Mouse (Mus musculus) effector memory CD4-positive, alpha-beta T cell, adult 5 months (primary cell): ENCODE results near the gene Gpr165. TPM values are rescaled to one million over a fixed set of nuclear protein-coding genes. Genes with fewer than 3 reads are reported as not detected.

Experiments
- polyA plus RNA-seq: library from polyadenylated mRNA; unstranded; fragments of 100-300 nt; shearing (Covaris generic); gene quantifications from one replicate; pipeline ENCODE4 v1.2.1, GENCODE M21; 2017

The Gpr165 gene
- not detected for polyA plus RNA-seq

DNA sequence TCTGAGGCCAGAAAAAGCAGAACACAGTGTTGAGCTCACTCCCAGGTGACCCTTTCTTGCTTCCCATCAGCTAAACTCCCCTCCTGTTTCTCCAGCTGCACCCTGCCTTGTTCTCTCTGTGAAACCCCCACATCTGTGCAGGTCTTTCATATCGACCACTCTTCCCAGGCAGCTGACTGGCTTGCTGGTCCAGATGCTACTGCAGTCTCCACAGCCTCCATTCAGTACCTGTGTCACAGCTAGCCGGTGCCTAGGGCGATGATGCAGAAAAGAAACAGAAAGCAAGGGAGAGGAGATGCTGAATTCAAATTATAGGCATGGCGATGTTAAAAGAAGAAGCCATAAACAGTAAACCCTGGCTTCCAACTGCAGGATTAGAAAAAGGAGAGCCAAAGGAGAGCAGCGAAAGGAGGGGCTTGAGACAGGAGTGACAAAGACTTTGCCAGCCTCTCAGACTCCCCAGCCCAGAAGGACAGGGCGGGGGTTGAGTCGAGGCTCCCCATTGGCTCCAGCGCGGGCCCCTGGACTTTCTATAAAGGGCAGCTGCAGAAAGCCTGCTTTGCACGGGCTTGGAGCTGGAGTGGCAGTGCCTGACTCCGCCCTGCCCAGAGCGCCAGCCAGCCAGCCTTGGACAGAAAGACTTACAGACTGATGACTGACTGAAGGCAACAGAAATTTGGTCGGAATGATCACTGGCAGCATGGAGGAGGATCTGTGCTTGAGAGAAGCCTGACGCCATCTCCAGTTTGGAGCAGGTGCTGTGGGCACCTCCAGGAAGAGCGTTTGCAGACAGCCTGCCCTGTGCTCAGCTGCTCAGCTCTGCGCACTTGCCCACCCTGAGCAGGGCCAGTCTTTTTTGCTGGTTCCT lies at the start of gene Gpr165:
Gene Gpr165 (plus strand): TSS at position 535 of the 868 bp plus-strand sequence.

